In genomic region chr2:131726533-131726932, GRCm38 (mm10) we compare ENCODE assay signal across 15 mouse cellular contexts.
"Had no signal": no experiment of that assay in that cellular context is flagged by ENCODE, and none has a peak within 500 bp of the region (broad histone marks: within the 10 kb centered on the region; RNA-seq: fewer than 3 reads in every experiment).

No protein-coding gene starts in this region.

- H3K27ac ChIP-seq: hindbrain, embryonic 15.5 days; left cerebral cortex, adult 2 months; liver, embryonic 15.5 days; macrophage; neural tube, embryonic 13.5 days had no signal

- DNase-seq: kidney, adult 2 months; kidney, postnatal 25 days; lung, adult 2 months; right cerebral cortex, adult 18-20 months; right cerebral cortex, postnatal 25 days; thymus, postnatal 4 days had no signal

- H3K9ac ChIP-seq: hindbrain, embryonic 15.5 days; liver, embryonic 15.5 days; neural tube, embryonic 13.5 days had no signal

- H3K4me3 ChIP-seq: hindbrain, embryonic 15.5 days; left cerebral cortex, adult 2 months; liver, embryonic 15.5 days; megakaryocyte, embryonic 14.5 days; neural tube, embryonic 13.5 days had no signal

- H3K27me3 ChIP-seq: hindbrain, embryonic 15.5 days; liver, embryonic 15.5 days; neural tube, embryonic 13.5 days had no signal

- H3K4me2 ChIP-seq: hindbrain, embryonic 15.5 days; liver, embryonic 11.5 days; liver, embryonic 15.5 days; midbrain, embryonic 11.5 days; neural tube, embryonic 13.5 days had no signal

- H3K36me3 ChIP-seq: hindbrain, embryonic 15.5 days; liver, embryonic 15.5 days; neural tube, embryonic 13.5 days had no signal

- H3K4me1 ChIP-seq: hindbrain, embryonic 15.5 days; liver, embryonic 15.5 days; megakaryocyte, embryonic 14.5 days; neural tube, embryonic 13.5 days had no signal

- ATAC-seq: midbrain, embryonic 16.5 days had no signal

- H3K9me3 ChIP-seq: liver, embryonic 15.5 days; megakaryocyte, embryonic 14.5 days had no signal
